Mouse (Mus musculus): Measurements from ENCODE around the gene Lamp3.

GRCm38 (mm10) chr16:19666312-19666711 is 39.9 kb downstream of the Lamp3 start:
- TF ChIP-seq TAL1 (IDR thresholded peaks at IDR 0.05; ENCODE audit: low read length) (no peak), GATA1 (IDR thresholded peaks at IDR 0.05; ENCODE audit: low read length) (no peak)
